Mouse (Mus musculus): ENCODE data around the gene Cda. TPM values are rescaled to one million over a fixed set of nuclear protein-coding genes. Genes with fewer than 3 reads are reported as not detected.
A peak's percentile ranks its signal among the peaks of the same experiment; 100 is the strongest.

The Cda gene
- polyA plus RNA-seq, 1 experiment, result 3.2 TPM

DNA sequence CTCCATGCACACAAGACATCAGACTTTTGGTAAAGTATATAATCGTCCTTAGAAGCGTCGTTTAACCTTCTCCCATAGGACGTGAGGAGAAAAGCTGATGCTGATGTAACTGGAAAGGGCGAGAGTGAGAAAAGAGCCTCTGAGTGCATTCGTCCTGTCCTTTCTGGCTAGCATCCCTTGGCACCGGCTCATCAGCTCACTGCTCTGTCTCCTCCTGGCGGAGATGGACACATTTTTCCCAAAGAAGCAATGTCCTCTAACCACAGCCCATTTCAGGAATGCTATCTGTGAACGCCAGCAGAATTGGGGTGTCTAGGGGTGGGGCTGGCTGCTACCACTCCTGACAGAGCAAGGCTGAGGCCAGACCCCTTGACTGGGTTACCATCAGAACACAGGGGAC is 36.1 kb downstream of the Cda start:
- no peak for DNase-seq (ENCODE audit: low read depth)
- TF ChIP-seq CTCF (IDR thresholded peaks at IDR 0.05; ENCODE audit: borderline replicate concordance, extremely low read depth, insufficient read depth, insufficient read length), result no peak
- TF ChIP-seq POLR2A (IDR thresholded peaks at IDR 0.05; ENCODE audit: borderline replicate concordance, extremely low read depth, insufficient read depth, insufficient read length, poor library complexity, severe bottlenecking), result no peak

DNA sequence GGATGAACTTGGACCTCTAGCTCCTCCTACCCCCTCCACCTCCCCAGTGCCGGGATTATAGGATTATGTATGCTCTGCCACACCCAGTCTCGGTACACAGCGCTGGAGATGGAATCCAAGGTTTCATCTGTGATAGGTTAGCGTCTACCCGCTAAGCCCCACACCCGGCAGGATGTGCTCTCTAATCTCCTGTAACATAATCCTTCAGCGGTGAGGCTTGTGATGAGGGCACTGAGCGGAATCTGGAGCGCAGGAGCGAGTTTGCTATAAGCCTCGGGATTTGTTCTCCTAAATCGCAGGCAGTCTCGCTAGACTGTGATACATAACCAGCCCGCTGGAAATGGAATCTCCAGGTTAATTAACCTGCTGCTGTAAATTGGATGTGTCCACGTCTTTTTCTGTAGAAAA is 37.5 kb downstream of the Cda start:
- TF ChIP-seq POLR2A (IDR thresholded peaks at IDR 0.05; ENCODE audit: borderline replicate concordance, extremely low read depth, insufficient read depth, insufficient read length, poor library complexity, severe bottlenecking) (no peak), CTCF (IDR thresholded peaks at IDR 0.05; ENCODE audit: borderline replicate concordance, extremely low read depth, insufficient read depth, insufficient read length) (no peak)
- DNase-seq (ENCODE audit: low read depth), result peak; percentile 59

GRCm38 (mm10) chr4:138327891-138328470 is 39.8 kb downstream of the Cda start:
- DNase-seq (ENCODE audit: low read depth), result no peak
- no peak for TF ChIP-seq CTCF (IDR thresholded peaks at IDR 0.05; ENCODE audit: borderline replicate concordance, extremely low read depth, insufficient read depth, insufficient read length)
- TF ChIP-seq POLR2A (IDR thresholded peaks at IDR 0.05; ENCODE audit: borderline replicate concordance, extremely low read depth, insufficient read depth, insufficient read length, poor library complexity, severe bottlenecking), result no peak

DNA sequence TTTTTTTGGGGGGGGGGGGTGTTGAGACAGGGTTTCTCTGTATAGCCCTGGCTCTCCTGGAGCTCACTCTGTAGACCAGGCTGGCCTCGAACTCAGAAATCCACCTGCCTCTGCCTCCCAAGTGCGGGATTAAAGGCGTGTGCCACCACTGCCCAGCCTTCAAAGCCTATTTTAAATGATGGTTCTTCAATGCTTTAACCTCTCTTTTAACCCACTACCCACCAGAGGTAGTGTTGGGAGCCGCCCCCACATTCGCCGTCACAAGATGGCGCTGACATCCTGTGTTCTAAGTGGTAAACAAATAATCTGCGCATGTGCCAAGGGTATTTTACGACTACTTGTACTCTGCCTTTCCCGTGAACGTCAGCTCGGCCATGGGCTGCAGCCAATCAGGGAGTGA is 40.6 kb downstream of the Cda start:
- DNase-seq (ENCODE audit: low read depth), result peak; percentile 58

DNA sequence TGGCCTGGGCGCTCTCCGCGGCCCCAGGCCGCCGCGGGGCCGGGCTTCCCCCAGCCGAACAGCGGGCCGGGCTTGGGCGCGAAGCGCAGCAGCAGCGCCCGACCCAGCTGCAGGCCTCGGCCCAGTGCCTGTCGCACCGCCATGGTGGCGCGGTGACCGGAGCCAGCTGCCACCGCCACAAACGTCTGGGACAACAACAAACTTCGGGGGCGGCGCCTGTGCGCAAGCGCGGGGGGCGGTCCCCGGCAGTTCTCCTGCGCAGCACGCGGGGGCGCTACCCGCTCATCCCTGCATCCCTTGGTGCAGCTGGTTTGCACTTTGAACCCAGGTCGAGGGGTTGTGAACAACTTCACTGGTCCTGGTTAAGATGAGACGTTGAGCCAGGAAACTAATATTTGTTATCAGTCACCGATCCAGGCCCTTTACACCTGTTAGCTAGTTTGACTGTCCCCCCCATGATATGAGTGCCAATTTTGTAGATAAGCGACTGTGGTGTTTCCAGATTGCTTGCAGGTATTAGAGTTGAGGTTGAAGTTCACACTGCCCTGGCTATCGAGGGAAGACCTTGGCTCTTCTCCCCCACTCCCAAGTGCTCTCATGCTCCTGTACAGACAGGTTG is 41.6 kb downstream of the Cda start, which contains the start of gene Pink1:
Pink1 (minus strand) TSS at position 231 of the 619 bp plus-strand sequence.
- TF ChIP-seq POLR2A (IDR thresholded peaks at IDR 0.05; ENCODE audit: borderline replicate concordance, extremely low read depth, insufficient read depth, insufficient read length, poor library complexity, severe bottlenecking), result peak; percentile 48; the same call in 1 of the 2 replicates
- TF ChIP-seq CTCF (IDR thresholded peaks at IDR 0.05; ENCODE audit: borderline replicate concordance, extremely low read depth, insufficient read depth, insufficient read length), result peak; percentile 93
- DNase-seq (ENCODE audit: low read depth), result peak; percentile 92

DNA sequence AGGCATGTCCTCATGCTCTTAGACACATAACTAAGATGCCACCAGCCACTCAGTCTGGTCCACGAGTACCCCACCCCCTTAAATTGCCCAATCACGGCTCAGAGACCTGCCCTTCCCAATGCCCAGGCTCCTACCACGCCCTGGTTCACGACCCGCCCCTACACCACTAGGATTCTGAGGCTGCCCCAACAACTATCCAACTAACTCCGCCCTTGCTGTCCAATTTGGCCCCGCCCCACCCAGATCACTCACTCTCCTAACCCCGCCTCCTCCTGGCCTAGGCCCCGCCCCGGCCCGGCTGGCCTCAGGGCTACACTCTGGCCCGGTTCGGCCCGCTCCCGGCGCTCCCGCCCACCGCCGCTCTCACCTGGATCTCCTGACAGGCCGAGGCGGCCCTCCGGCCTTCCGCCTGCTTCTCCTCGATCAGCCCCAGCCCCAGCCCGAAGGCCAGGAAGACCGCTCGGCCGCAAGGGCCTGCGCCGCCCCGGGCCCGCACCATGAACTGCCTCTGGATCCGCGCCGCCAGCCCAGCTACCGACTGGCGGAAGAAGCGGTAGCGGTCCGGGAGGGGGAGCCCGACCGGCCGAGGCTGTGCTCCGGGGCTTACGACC is 42.2 kb downstream of the Cda start:
- TF ChIP-seq POLR2A (IDR thresholded peaks at IDR 0.05; ENCODE audit: borderline replicate concordance, extremely low read depth, insufficient read depth, insufficient read length, poor library complexity, severe bottlenecking) (peak; percentile 32; the same call in 1 of the 2 replicates), CTCF (IDR thresholded peaks at IDR 0.05; ENCODE audit: borderline replicate concordance, extremely low read depth, insufficient read depth, insufficient read length) (peak; percentile 3; the same call in 1 of the 2 replicates)
- DNase-seq (ENCODE audit: low read depth), result peak; percentile 89

DNA sequence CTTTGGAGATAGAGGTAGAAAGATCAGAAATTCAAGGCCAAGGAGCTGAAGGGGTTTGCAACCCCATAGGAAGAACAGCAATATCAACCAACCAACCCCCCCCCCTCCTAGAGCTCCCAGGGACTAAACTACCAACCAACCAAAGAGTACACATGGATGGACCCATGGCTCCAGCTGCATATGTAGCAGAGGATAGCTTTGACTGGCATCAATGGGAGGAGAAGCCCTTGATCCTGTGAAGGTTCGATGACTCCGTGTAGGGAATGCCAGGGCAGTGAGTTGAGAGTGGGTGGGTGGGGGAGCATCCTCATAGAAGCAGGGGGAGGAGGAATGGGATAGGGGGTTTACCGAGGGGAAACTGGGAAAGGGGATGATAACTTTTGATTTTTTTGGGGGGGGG is 43.3 kb downstream of the Cda start:
- no peak for DNase-seq (ENCODE audit: low read depth)
- TF ChIP-seq CTCF (IDR thresholded peaks at IDR 0.05; ENCODE audit: borderline replicate concordance, extremely low read depth, insufficient read depth, insufficient read length) (no peak), POLR2A (IDR thresholded peaks at IDR 0.05; ENCODE audit: borderline replicate concordance, extremely low read depth, insufficient read depth, insufficient read length, poor library complexity, severe bottlenecking) (no peak)

DNA sequence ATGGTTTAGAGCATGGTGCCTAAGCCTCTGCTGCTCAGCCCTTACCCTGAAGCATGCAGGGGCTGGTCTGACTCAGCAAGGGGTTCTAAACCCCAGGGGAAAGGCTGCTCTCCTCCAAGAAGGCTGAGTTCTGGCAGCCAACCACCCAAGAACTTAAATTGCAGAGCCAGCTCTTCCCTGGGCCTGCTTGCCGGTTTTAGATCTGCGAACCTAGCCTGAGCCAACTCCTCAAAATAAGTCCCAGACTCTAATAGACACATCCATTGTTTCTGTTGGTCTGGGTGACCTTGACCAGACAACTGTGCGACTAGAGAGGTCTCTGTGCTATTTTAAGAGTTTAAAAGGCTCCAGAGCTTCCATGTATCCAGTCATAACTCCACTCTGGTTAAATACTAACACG is 44.0 kb downstream of the Cda start:
- TF ChIP-seq CTCF (IDR thresholded peaks at IDR 0.05; ENCODE audit: borderline replicate concordance, extremely low read depth, insufficient read depth, insufficient read length), result no peak
- no peak for TF ChIP-seq POLR2A (IDR thresholded peaks at IDR 0.05; ENCODE audit: borderline replicate concordance, extremely low read depth, insufficient read depth, insufficient read length, poor library complexity, severe bottlenecking)
- DNase-seq (ENCODE audit: low read depth), result no peak

DNA sequence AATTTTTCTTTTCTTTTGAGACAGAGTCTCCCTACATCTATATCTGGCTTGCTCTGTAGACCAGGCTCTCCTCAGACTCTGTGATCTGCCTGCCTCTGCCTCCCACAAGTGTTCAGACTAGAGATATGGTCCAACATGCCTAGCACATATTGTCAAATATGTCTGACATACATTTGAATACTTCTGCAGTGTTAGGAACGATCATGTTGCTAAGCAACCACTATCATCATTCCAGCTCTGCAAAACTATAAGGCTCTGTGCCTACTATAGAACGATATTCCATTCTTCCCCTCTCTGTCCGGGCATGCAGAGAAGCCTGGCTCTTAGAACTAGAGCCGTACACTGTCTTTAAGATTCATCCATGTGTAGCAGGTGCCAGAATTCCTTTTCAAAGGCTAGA is 45.1 kb downstream of the Cda start:
- peak; percentile 62 for DNase-seq (ENCODE audit: low read depth)
- TF ChIP-seq POLR2A (IDR thresholded peaks at IDR 0.05; ENCODE audit: borderline replicate concordance, extremely low read depth, insufficient read depth, insufficient read length, poor library complexity, severe bottlenecking) (no peak), CTCF (IDR thresholded peaks at IDR 0.05; ENCODE audit: borderline replicate concordance, extremely low read depth, insufficient read depth, insufficient read length) (no peak)

GRCm38 (mm10) chr4:138321488-138321887 is 46.3 kb downstream of the Cda start:
- TF ChIP-seq POLR2A (IDR thresholded peaks at IDR 0.05; ENCODE audit: borderline replicate concordance, extremely low read depth, insufficient read depth, insufficient read length, poor library complexity, severe bottlenecking), result no peak
- no peak for TF ChIP-seq CTCF (IDR thresholded peaks at IDR 0.05; ENCODE audit: borderline replicate concordance, extremely low read depth, insufficient read depth, insufficient read length)

GRCm38 (mm10) chr4:138320711-138321110 is 47.1 kb downstream of the Cda start:
- TF ChIP-seq POLR2A (IDR thresholded peaks at IDR 0.05; ENCODE audit: borderline replicate concordance, extremely low read depth, insufficient read depth, insufficient read length, poor library complexity, severe bottlenecking) (no peak), CTCF (IDR thresholded peaks at IDR 0.05; ENCODE audit: borderline replicate concordance, extremely low read depth, insufficient read depth, insufficient read length) (no peak)
- no peak for DNase-seq (ENCODE audit: low read depth)

More at GRCm38 (mm10) chr4:138321488-138321887, 46.3 kb downstream of the Cda start:
- DNase-seq (ENCODE audit: low read depth), result no peak

DNA sequence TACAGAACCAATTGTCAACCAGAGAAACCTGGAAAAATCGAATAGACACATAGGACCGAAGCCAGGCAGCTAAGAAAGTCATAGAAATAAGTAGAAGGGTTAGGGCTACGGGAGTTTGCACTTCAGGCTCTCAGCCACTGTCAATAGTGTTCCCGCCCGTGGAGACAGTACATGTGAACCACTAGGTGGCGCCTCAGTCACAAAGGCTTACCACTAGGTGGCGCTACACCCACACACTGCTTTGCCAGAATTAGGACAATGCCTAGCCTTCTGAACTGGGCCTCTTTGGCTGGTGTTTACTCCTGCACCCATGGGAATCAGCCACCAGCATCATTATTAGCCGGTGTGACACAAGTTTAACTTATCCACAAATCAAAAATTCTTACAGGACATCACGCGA is 48.3 kb downstream of the Cda start:
- TF ChIP-seq CTCF (IDR thresholded peaks at IDR 0.05; ENCODE audit: borderline replicate concordance, extremely low read depth, insufficient read depth, insufficient read length) (peak; percentile 100), POLR2A (IDR thresholded peaks at IDR 0.05; ENCODE audit: borderline replicate concordance, extremely low read depth, insufficient read depth, insufficient read length, poor library complexity, severe bottlenecking) (no peak)
- DNase-seq (ENCODE audit: low read depth), result peak; percentile 85

Measured in brain, embryonic 14.5 days (tissue).